Mouse (Mus musculus) frontal cortex, adult 2 months (tissue): ENCODE data around the gene Olfr97. TPM values are rescaled to one million over a fixed set of nuclear protein-coding genes. Genes with fewer than 3 reads are reported as not detected.
A peak's percentile ranks its signal among the peaks of the same experiment; 100 is the strongest.
"Not testable (repeated sequence)": the region's sequence is repeated elsewhere in the genome, so short reads cannot be mapped to it uniquely, and the experiment has no call there.

ENCODE experiments used
- DNase-seq, 2 experiments: peaks; one replicate each; pipeline ENCODE4 v3.0.0; 2022; ENCODE audit warnings: low spot score in 1 of 2; ENCODE audit errors: extremely low spot score in 1 of 2
- polyA plus RNA-seq: library from polyadenylated mRNA; depleted of rRNA; stranded (reverse); fragments of >200 nt; gene quantifications from 2 replicates; pipeline ENCODE4 v1.2.3, GENCODE M21; 2012; rRNA removed

The Olfr97 gene
- polyA plus RNA-seq: not detected in 2 replicates

DNA sequence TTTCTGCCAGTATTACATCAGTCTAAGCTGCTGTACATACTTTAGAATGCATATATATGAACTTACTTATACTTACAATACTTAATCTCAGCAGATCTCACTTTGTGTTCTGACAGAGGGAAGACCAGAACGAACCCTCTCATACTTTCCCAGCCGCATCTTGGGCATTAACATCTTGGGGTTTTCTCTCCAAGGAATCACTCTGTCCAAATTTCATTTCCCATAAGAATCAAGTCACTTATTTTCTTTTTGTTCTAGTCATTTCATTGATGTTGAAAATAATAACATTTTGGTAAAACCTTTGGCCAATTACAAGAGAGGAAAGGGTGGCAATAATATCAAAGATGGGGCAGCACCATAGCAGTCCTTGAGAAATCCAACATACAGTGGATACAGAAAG, at the start of gene Olfr97:
Olfr97 (minus strand) TSS at position 101 of the 400 bp plus-strand sequence.
- not testable (repeated sequence) for DNase-seq

DNA sequence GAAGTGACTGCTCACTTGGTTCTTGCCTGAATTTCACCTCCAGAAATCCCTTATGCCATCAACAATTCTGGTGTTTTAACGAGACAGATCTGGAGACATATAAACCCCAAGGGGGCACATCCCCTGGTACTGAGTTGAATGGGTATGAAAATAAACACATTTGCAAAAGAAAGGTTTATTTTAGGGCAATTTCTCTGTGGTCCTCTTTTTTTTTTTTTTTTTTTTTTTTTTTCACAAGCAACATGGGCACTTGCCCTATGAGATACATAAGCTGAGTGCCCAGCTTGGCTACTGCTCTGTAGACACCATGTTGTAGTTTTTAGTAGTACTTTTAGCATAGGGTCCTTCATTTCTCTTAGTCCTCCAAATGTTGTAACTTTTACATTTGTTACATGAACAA, 46.2 kb upstream of the Olfr97 start, which contains the start of gene Olfr99:
Olfr99 (minus strand) TSS at position 101 of the 400 bp plus-strand sequence.
- no peak for DNase-seq

DNA sequence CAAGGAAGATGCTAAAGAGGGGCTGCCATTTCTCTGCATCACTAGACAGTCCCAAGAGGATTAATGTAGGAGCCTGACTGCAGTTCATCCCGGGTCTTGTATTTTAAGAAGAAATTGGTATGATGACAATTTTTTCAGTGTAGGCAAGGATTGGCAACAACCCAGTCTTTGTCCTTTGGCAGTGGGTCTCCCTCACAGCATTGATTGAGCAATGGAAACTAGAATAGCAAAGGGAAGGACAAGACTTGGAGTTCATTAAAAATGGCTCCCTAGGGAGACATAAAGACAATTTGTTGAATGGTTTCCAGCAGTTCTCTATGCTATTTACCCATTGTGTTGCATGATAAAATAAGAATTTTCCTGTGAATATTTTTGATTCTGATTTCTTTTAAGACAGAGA, 43.2 kb upstream of the Olfr97 start:
- no peak for DNase-seq

DNA sequence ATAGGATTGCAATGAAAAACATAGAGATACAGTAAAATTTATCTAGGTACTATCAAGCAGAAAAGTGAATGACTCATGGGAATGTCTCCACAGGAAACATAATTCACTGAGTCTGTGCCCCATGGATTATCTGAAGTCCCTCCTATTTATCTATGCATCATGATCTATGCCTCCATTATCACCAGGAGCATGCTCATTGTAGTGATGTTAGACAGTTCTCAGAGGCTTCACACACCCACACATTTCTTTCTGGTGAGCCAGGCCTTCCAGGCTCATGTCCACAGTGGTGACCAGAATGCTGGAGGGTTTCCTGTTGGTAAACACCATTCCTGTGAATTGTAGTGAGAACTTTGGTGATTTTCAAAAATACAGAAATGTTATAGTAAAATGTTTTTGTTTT, 39.4 kb upstream of the Olfr97 start:
- DNase-seq: no peak

DNA sequence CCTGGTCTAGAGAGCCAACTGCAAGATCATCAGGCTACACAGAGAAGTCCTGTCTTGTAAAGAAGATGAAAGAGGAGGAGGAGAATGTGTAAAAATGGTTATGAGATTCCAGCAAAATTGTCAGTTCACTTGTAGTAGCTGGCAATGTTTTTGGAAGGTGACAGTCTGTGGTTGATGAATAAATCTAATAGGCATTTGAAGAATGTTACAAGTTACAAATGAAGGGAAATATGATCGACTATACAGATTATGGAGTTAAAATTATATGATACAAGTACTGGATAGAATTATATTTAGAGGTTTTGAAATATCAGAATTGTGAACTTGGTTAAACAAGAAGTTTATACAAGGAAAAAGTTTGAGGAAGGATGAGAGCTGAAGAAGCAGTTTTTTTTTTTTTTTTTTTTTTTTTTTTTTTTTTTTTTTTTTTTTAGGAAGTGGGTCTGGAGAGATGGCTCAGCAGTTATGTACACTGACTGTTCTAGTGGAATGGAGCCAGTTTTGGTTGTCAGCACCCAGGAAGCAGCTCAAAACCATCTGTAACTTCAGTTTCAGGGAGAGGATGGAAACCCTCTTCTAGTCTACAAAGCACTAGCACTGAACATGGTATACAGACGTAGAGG, 38.6 kb upstream of the Olfr97 start:
- no peak for DNase-seq

DNA sequence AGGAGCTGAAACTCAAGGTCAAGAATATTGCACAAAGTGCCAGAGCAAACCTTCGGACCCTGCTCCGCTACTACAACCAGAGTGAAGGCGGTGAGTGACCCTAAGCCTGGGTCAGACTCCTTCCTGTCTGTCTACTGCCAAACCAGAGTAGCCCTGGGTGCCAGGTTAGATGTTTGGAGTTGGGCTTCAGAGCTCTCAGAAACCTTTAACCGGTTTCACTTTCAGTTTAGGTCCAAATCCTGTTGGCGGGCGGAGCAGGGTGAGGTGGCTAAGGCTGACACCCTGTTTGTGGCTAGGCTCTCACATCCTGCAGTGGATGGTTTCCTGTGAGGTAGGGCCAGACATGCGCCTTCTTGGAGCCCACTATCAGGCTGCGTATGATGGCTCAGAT, 33.6 kb upstream of the Olfr97 start:
- peak in 1 of 2 experiments; percentile 17 for DNase-seq

DNA sequence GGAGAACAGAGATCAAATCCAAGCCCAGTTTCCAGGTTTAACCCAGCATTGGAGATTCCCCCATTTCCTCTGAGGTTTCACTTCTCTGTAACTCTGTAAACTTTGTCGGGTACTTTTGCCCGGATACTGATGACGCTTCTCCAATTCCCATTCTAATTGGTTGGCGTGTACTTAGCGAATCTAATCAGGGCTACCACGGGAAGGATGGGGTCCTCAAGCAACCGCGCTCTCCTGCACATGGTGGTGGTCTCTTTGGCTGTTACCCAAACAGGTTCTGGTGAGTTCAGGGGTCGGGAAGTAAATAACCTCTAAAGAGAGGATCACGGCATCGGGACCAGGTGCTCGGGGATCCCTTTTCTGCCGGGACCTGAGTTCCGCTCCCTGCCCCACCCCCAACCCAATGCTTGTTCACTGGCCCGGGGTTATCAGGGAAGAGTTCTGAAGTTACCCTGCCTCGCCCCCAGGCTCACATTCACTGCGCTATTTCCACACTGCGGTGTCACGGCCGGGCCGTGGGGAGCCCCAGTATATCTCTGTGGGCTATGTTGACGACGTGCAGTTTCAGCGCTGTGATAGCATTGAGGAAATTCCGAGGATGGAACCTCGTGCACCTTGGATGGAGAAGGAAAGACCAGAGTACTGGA, 33.0 kb upstream of the Olfr97 start, which contains the start of gene H2-M3:
H2-M3 (plus strand) TSS at position 163 of the 644 bp plus-strand sequence.
- peak; percentile 74 to 98 for DNase-seq

DNA sequence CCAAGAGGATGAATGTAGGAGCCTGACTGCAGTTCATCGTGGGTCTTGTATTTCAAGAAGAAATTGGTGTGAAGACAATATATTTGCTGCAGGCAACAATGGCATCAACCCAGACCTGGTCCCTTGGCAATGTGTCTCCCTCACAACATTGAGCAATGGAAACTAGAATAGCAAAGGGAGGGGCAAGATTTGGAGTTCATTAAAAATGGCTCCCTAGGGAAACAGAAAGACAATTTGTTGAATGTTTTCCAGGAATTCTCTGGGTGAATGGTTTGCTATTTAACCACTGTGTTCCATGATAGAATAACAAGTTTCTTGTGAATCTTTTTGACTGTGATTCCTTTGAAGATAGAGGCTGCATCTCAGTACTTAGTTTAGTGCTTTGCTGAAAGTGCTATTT, 26.5 kb upstream of the Olfr97 start, which contains the start of gene Olfr98:
Olfr98 (minus strand) TSS at position 124 of the 400 bp plus-strand sequence.
- no peak for DNase-seq

DNA sequence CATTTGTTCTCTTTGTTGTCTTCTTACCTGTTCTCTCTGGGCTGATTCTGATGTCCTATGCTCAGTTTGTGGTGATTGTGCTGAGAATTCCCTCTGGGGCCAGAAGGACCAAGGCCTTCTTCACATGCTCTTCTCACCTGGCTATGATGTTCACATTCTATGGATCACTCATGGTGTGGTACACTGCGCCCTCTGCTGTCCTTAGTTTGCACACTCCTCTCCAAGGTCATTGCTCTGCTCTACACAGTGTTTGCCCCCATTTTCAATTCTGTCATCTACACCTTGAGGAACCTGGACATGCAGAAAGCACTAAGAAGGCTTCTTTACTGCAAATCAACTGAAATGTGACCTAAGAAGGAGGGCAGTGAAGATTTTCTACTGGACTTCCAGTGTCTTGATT, 13.4 kb upstream of the Olfr97 start:
- peak in 1 of 2 experiments; percentile 30 for DNase-seq

DNA sequence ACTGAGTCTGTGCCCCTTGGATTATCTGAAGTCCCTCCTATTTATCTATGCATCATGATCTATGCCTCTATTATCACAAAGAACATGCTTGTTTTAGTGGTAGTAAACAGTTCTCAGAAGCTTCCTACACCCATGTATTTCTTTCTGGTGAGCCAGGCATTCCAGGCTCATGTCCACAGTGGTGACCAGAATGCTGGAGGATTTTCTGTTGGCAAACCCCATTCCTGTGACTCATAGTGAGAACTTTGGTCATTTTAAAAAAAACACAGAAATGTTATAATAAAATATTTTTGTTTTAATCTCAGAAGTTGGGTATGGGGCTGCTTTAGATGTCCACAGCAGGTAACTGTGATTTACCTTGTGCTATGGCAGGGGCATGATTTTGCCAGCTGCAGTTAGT, 12.3 kb upstream of the Olfr97 start:
- no peak for DNase-seq

DNA sequence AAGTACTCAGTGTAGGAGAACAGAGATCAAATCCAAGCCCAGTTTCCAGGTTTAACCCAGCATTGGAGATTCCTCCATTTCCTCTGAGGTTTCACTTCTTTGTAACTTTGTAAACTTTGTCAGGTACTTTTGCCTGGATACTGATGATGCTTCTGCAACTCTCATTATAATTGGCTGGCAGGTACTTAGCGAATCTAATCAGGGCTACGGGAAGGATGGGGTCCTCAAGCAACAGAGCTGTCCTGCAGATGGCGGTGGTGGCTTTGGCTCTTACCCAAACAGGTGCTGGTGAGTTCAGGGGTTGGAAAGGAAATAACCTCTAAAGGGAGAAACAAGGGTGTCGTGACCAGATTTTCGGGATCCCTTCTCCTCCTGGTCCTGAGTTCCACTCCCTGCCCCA, 9.6 kb upstream of the Olfr97 start:
- peak; percentile 7 to 72 for DNase-seq

DNA sequence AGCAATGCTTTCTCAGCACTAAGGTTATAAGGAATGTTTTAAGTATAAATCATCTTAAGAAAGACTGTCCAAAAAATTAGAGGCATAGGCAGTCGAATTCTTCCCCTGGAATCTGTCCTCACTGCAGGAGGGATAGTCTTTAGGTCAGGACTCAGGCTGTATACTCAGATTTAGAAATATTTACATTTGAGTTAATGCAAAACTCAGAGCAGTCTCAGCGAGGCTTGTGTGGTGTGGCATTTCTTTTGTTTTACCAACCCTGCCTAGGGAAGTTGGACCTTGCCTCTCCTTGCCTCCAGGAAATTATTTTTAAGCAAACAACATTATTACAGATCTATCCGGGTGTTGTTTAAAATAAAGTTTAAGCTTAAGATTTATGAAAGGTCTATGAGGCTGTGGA, 5.1 kb upstream of the Olfr97 start:
- no peak for DNase-seq

DNA sequence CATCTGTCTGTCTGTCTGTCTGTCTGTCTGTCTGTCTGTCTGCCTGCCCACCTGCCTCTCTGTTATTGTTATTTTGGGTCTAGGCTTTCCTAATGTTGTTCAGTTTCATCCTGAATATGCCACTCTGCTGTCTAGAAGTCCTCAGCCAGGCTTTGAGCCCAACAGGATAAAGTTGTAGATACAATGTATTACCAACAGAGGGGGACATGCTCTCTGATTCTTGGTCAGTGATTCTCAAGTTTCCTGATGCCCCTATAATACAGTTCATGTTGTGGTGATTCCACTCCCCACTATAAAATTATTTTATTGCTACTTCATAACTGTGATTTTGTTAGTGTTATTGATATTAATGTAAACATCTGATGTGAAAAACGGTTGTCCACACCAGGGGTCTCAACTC, 15.3 kb downstream of the Olfr97 start:
- no peak for DNase-seq

DNA sequence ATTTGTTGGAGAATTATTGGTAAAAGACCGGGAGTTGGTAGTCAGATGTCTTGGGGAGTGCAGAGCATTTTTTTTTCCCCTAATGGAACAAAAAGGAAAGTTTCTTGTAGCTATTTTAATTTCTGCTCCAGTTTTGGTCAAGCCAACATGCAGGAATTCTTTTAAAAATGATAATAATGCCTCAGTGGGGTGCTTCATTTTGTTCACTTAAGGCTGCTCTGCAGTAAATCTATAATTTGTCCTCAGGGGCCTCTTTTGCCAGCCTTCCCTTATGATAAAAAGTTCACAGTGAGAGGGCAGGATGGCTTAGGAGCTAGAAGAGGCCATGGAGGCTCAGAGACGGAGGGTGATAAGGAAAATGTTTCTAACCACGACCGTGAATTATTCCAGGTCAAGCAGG, 17.3 kb downstream of the Olfr97 start, which contains the start of gene Olfr96:
Olfr96 (plus strand) TSS at position 301 of the 400 bp plus-strand sequence.
- no peak for DNase-seq

DNA sequence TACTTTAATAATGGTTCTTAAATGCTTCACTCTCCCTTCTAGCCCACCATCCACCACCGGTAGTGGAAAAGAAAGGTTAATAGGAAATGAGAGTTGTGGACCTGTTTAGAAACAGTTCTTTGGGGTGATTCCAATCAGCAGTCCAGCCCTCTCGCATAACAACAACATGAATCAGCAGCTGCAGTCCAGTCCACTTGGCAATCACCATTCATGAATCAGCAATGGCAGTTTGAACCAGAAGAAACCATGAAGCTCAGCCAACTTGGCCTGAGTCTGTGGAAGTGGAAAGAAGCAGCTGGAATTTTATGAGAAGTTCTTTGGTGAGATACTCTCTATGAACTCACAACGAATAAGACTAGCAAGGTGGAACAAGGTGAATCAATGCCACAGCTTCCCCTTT, 18.6 kb downstream of the Olfr97 start:
- DNase-seq: no peak

DNA sequence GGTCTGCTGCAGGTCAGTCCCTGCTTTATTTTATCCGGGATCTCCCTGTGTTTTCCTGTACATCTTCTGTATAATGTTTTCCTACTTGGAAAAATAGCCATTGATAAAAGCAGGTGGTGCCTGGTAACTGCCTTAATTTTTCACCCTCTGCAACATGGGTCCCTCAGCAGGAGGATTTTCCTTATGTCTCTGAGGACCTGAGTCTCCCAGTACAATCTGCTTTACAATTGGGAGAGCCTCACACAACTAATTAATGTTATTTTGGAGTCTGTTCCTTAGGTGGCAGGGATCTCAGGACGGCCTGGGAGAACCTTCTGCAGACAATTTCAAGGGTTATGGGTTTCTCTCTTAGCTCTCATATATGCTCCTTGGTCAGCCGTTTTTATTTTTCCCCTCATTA, 24.1 kb downstream of the Olfr97 start, which contains the start of gene Olfr95:
Olfr95 (minus strand) TSS at position 101 of the 400 bp plus-strand sequence.
- DNase-seq: no peak

DNA sequence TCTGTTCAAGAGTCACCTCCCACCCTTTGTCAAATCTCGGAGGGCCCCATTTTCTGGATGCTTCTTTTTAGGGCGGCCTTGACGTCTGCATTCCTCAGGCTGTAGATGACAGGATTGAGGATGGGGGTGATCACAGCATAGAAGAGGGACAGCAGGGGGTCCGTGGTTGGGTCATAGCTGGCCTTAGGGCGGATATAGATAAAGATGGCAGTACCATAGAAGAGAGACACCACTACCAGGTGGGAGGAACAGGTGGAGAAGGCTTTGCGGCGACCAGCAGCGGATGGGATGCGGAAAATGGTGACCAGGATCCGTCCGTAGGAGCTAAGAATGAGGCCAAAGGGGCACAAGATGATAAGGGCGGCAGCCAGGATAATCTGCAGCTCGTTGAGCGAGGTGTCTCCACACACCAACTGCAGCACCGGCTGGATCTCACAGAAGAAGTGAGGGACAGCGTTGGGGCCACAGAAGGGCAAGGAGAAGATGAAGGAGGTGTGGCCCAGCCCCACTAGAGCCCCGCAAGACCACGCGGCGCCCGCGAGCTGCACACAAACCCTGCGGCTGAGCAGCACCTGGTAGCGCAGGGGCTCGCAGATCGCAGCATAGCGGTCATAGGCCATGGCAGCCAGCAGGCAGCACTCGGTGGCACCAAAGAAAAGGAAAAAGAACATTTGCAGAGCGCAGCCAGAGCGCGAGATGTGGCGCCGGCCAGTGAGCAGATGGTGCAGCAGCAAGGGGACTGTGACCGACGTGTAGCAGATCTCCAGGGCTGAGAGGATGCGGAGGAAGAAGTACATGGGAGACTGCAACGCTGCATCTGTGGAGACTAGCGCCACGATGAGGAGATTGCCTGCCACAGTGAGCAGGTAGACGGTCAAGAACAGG, 26.0 kb downstream of the Olfr97 start:
- peak in 1 of 2 experiments; percentile 41 for DNase-seq

DNA sequence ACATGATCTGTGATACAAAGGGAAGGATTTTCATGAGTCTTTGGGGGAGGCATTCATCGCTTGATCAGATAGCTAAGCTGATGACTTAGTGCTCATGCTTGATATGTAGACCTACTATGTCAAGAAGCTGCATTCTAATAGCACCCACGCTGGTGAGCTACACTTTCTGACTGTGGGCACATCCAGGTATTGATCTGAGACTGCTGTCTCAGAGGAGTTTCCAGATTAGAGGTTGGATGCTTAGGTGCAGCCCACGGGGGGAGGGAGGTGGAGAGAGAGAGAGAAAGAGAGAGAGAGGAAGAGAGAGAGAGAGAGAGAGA, 33.3 kb downstream of the Olfr97 start:
- no peak for DNase-seq

DNA sequence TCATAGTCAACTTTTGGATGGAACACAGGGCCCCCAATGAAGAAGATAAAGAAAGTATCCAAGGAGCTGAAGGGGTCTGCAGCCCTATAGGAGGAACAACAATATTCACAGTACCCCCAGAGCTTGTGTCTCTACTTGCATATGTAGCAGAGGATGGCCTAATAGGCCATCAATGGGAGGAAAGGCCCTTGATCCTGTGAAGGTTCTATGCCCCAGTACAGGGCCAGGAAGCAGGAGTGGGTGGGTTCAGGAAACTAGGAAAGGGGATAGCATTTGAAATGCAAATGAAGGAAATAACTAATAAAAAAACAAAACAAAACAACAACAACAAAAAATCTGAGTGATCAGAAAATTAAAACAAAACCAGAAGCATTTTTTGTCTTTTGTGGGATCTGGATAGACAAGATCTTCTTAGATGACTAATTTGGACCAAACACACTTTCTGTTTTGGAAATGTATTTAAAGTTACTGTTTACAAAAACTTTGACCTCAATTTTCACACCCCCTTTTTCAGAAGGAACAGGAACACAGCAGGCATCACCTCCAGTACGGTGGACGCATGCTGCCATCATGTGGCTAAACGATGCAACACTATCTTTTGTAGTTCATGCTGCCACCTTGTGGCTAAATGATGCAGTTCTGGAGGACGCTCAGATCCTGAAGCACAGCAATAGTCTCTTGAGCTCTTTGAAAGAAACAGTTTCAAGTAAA, 33.8 kb downstream of the Olfr97 start:
- DNase-seq: peak; percentile 77 to 96

DNA sequence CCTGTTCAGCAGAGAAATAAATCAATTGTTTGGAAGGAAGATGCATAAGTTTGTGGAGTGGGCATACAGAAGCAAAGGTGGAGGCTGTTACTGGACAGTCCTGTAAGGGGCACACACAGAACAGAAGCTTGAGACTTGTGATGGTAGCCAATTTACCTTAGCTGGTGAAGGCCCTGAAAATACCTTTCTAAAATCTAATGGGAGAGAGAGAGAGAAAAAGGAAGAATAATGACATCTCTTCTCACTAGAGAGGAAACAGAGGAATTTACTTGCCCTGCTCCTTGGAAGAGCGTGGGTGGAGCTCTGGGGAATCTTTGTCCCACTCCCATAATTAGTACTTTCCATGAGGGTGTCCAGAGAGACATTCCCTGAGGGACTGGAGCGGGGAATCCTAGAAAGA, 36.2 kb downstream of the Olfr97 start, which contains the start of gene Olfr94:
Olfr94 (minus strand) TSS at position 101 of the 400 bp plus-strand sequence.
- no peak for DNase-seq
